Mouse (Mus musculus): Measurements from ENCODE around the gene Olfr283. TPM values are rescaled to one million over a fixed set of nuclear protein-coding genes. Genes with fewer than 3 reads are reported as not detected.

The Olfr283 gene
- polyA plus RNA-seq (2012), result not detected in 2 replicates

- TF ChIP-seq GATA1 (IDR thresholded peaks at IDR 0.05; ENCODE audit: low read length), result no peak
Measured at GRCm38 (mm10) chr15:98380846-98381245, at the start of gene Olfr283. Olfr283 (minus strand) TSS chr15:98380946.

GRCm38 (mm10) chr15:98425188-98425587 lies 44.4 kb upstream of the Olfr283 start:
- no peak for TF ChIP-seq GATA1 (IDR thresholded peaks at IDR 0.05; ENCODE audit: low read length)

- TF ChIP-seq GATA1 (IDR thresholded peaks at IDR 0.05; ENCODE audit: low read length), result no peak
Measured at GRCm38 (mm10) chr15:98424753-98425152, 44.0 kb upstream of the Olfr283 start.

GRCm38 (mm10) chr15:98424326-98424725 lies 43.6 kb upstream of the Olfr283 start:
- TF ChIP-seq GATA1 (IDR thresholded peaks at IDR 0.05; ENCODE audit: low read length), result no peak

- no peak for TF ChIP-seq GATA1 (IDR thresholded peaks at IDR 0.05; ENCODE audit: low read length)
Measured at GRCm38 (mm10) chr15:98420897-98421296, 40.2 kb upstream of the Olfr283 start.

GRCm38 (mm10) chr15:98418096-98418495 lies 37.4 kb upstream of the Olfr283 start:
- TF ChIP-seq GATA1 (IDR thresholded peaks at IDR 0.05; ENCODE audit: low read length), result no peak

- no peak for TF ChIP-seq GATA1 (IDR thresholded peaks at IDR 0.05; ENCODE audit: low read length)
Measured at GRCm38 (mm10) chr15:98415996-98416395, 35.2 kb upstream of the Olfr283 start.

GRCm38 (mm10) chr15:98410249-98410648 lies 29.5 kb upstream of the Olfr283 start:
- TF ChIP-seq GATA1 (IDR thresholded peaks at IDR 0.05; ENCODE audit: low read length), result no peak

GRCm38 (mm10) chr15:98409635-98410034 lies 28.9 kb upstream of the Olfr283 start:
- TF ChIP-seq GATA1 (IDR thresholded peaks at IDR 0.05; ENCODE audit: low read length), result no peak

- no peak for TF ChIP-seq GATA1 (IDR thresholded peaks at IDR 0.05; ENCODE audit: low read length)
Measured at GRCm38 (mm10) chr15:98408406-98409060, 27.8 kb upstream of the Olfr283 start.

GRCm38 (mm10) chr15:98402356-98402755 lies 21.6 kb upstream of the Olfr283 start:
- TF ChIP-seq GATA1 (IDR thresholded peaks at IDR 0.05; ENCODE audit: low read length), result no peak

- no peak for TF ChIP-seq GATA1 (IDR thresholded peaks at IDR 0.05; ENCODE audit: low read length)
Measured at GRCm38 (mm10) chr15:98397136-98397535, 16.4 kb upstream of the Olfr283 start.

GRCm38 (mm10) chr15:98391903-98392187 lies 11.1 kb upstream of the Olfr283 start:
- no peak for TF ChIP-seq GATA1 (IDR thresholded peaks at IDR 0.05; ENCODE audit: low read length)

- TF ChIP-seq GATA1 (IDR thresholded peaks at IDR 0.05; ENCODE audit: low read length), result no peak
Measured at GRCm38 (mm10) chr15:98391081-98391902, 10.5 kb upstream of the Olfr283 start.

- TF ChIP-seq GATA1 (IDR thresholded peaks at IDR 0.05; ENCODE audit: low read length), result no peak
Measured at GRCm38 (mm10) chr15:98389796-98390195, 9.1 kb upstream of the Olfr283 start.

GRCm38 (mm10) chr15:98387621-98388020 lies 6.9 kb upstream of the Olfr283 start:
- TF ChIP-seq GATA1 (IDR thresholded peaks at IDR 0.05; ENCODE audit: low read length), result no peak

- TF ChIP-seq GATA1 (IDR thresholded peaks at IDR 0.05; ENCODE audit: low read length), result no peak
Measured at GRCm38 (mm10) chr15:98378209-98378608, 2.5 kb downstream of the Olfr283 start.

All from G1E-ER4 (cell line).